Mouse (Mus musculus) retina, adult 2 months (tissue): ENCODE data around the gene Gm10577.

ENCODE experiments used
- DNase-seq: peaks from one replicate; pipeline ENCODE4 v3.0.0-alpha.2; 2012; ENCODE audit warnings: low read depth, low spot score

Gene Gm10577

GRCm38 (mm10) chr4:101020596-101020995, at the start of gene Gm10577:
Gm10577 (minus strand) TSS chr4:101020696.
- DNase-seq = no peak

- DNase-seq = no peak
Observed at GRCm38 (mm10) chr4:101069154-101069971, 48.9 kb upstream of the Gm10577 start.

GRCm38 (mm10) chr4:101068786-101069153, 48.3 kb upstream of the Gm10577 start, which contains the start of gene Raver2:
Raver2 (plus strand) TSS chr4:101068983.
- no peak for DNase-seq

- no peak for DNase-seq
Observed at GRCm38 (mm10) chr4:101066401-101066800, 45.9 kb upstream of the Gm10577 start.

GRCm38 (mm10) chr4:101062146-101062545, 41.6 kb upstream of the Gm10577 start:
- no peak for DNase-seq

- DNase-seq = no peak
Observed at GRCm38 (mm10) chr4:101046576-101046975, 26.1 kb upstream of the Gm10577 start.

- DNase-seq = no peak
Observed at GRCm38 (mm10) chr4:101044149-101044548, 23.7 kb upstream of the Gm10577 start.

GRCm38 (mm10) chr4:101043691-101044090, 23.2 kb upstream of the Gm10577 start:
- DNase-seq = no peak

GRCm38 (mm10) chr4:101037156-101037555, 16.7 kb upstream of the Gm10577 start:
- DNase-seq = no peak

- DNase-seq = no peak
Observed at GRCm38 (mm10) chr4:101035131-101035530, 14.6 kb upstream of the Gm10577 start.

GRCm38 (mm10) chr4:101033047-101033446, 12.6 kb upstream of the Gm10577 start:
- no peak for DNase-seq

GRCm38 (mm10) chr4:101027852-101028411, 7.4 kb upstream of the Gm10577 start:
- DNase-seq = no peak

- no peak for DNase-seq
Observed at GRCm38 (mm10) chr4:101026995-101027394, 6.5 kb upstream of the Gm10577 start.

GRCm38 (mm10) chr4:101026566-101026965, 6.1 kb upstream of the Gm10577 start:
- no peak for DNase-seq

GRCm38 (mm10) chr4:101017806-101018205, 2.7 kb downstream of the Gm10577 start:
- DNase-seq = no peak

GRCm38 (mm10) chr4:101009092-101009491, 11.4 kb downstream of the Gm10577 start:
- no peak for DNase-seq

- DNase-seq = no peak
Observed at GRCm38 (mm10) chr4:101008362-101008769, 12.1 kb downstream of the Gm10577 start.

GRCm38 (mm10) chr4:101002961-101003360, 17.5 kb downstream of the Gm10577 start:
- no peak for DNase-seq

GRCm38 (mm10) chr4:101001073-101001472, 19.4 kb downstream of the Gm10577 start:
- DNase-seq = no peak

GRCm38 (mm10) chr4:101000622-101001021, 19.9 kb downstream of the Gm10577 start:
- DNase-seq = no peak

- DNase-seq = no peak
Observed at GRCm38 (mm10) chr4:100998906-100999305, 21.6 kb downstream of the Gm10577 start.

GRCm38 (mm10) chr4:100998145-100998544, 22.4 kb downstream of the Gm10577 start:
- DNase-seq = no peak

GRCm38 (mm10) chr4:100996060-100996651, 24.3 kb downstream of the Gm10577 start:
- no peak for DNase-seq
